Mouse (Mus musculus): ENCODE data around the gene Ccl6. TPM values are rescaled to one million over a fixed set of nuclear protein-coding genes. Genes with fewer than 3 reads are reported as not detected.
A peak's percentile ranks its signal among the peaks of the same experiment; 100 is the strongest.

The Ccl6 gene
- total and polyA plus RNA-seq, 2 experiments from 2014 or later: 5.1 TPM; not detected in 1

GRCm38 (mm10) chr11:83636742-83637235 is 43.9 kb upstream of the Ccl6 start:
- peak overlapping the region; percentile 46; the same call in 1 of the 2 replicates for H3K27ac ChIP-seq (ENCODE audit: low read depth)
- 26% methylated on average over 1 of the region's 1 CpGs for WGBS
- no peak overlapping the region for H3K4me2 ChIP-seq (ENCODE audit: low read depth, low read length)
- H3K4me1 ChIP-seq (ENCODE audit: control insufficient read depth, insufficient read depth): peaks cover 11% of the 10 kb centered on the region; the same call in 1 of the 2 replicates
- H3K4me3 ChIP-seq (ENCODE audit: low read depth, low read length): no peak overlapping the region
- peak; percentile 48 for DNase-seq (ENCODE audit: low spot score)
- H3K9me3 ChIP-seq (replicated peaks; ENCODE audit: control insufficient read depth, low read length): no peaks in the 10 kb centered on the region
- peak; percentile 46; the same call in 1 of the 2 replicates for TF ChIP-seq EP300 (IDR thresholded peaks at IDR 0.05; ENCODE audit: low read depth)
- no peak for TF ChIP-seq CTCF (IDR thresholded peaks at IDR 0.05; ENCODE audit: low read depth)
- H3K36me3 ChIP-seq (replicated peaks; ENCODE audit: control insufficient read depth, insufficient read depth, low read length): no peaks in the 10 kb centered on the region
- no peak overlapping the region for H3K9ac ChIP-seq (replicated peaks; ENCODE audit: low read depth, low read length)
- no peaks in the 10 kb centered on the region for H3K27me3 ChIP-seq (ENCODE audit: control insufficient read depth, insufficient read depth, low read length)
- ATAC-seq (ENCODE audit: insufficient read depth, low read depth): peak; percentile 70

GRCm38 (mm10) chr11:83634898-83635297 is 42.0 kb upstream of the Ccl6 start:
- Histone ChIP-seq H3K4me2 (ENCODE audit: low read depth, low read length) (no peak overlapping the region), H3K9me3 (replicated peaks; ENCODE audit: control insufficient read depth, low read length) (no peaks in the 10 kb centered on the region), H3K9ac (replicated peaks; ENCODE audit: low read depth, low read length) (no peak overlapping the region), H3K4me1 (ENCODE audit: control insufficient read depth, insufficient read depth) (peaks cover 12% of the 10 kb centered on the region; the same call in 1 of the 2 replicates), H3K36me3 (replicated peaks; ENCODE audit: control insufficient read depth, insufficient read depth, low read length) (no peaks in the 10 kb centered on the region), H3K27me3 (ENCODE audit: control insufficient read depth, insufficient read depth, low read length) (no peaks in the 10 kb centered on the region), H3K27ac (ENCODE audit: low read depth) (no peak overlapping the region), H3K4me3 (ENCODE audit: low read depth, low read length) (no peak overlapping the region)
- WGBS: 91% methylated on average over 2 of the region's 2 CpGs
- DNase-seq (ENCODE audit: low spot score): no peak
- TF ChIP-seq EP300 (IDR thresholded peaks at IDR 0.05; ENCODE audit: low read depth) (no peak), CTCF (IDR thresholded peaks at IDR 0.05; ENCODE audit: low read depth) (no peak)
- ATAC-seq (ENCODE audit: insufficient read depth, low read depth): no peak

- H3K9me3 ChIP-seq (replicated peaks; ENCODE audit: control insufficient read depth, low read length): no peaks in the 10 kb centered on the region
- H3K36me3 ChIP-seq (replicated peaks; ENCODE audit: control insufficient read depth, insufficient read depth, low read length): no peaks in the 10 kb centered on the region
- no peak overlapping the region for H3K4me2 ChIP-seq (ENCODE audit: low read depth, low read length)
- TF ChIP-seq EP300 (IDR thresholded peaks at IDR 0.05; ENCODE audit: low read depth) (no peak), CTCF (IDR thresholded peaks at IDR 0.05; ENCODE audit: low read depth) (no peak)
- H3K4me3 ChIP-seq (ENCODE audit: low read depth, low read length): no peak overlapping the region
- DNase-seq (ENCODE audit: low spot score) (no peak), ATAC-seq (ENCODE audit: insufficient read depth, low read depth) (no peak)
- peaks cover 12% of the 10 kb centered on the region; the same call in 1 of the 2 replicates for H3K4me1 ChIP-seq (ENCODE audit: control insufficient read depth, insufficient read depth)
- H3K27ac ChIP-seq (ENCODE audit: low read depth): no peak overlapping the region
- no peak overlapping the region for H3K9ac ChIP-seq (replicated peaks; ENCODE audit: low read depth, low read length)
- WGBS: 72% methylated on average over 4 of the region's 4 CpGs
- no peaks in the 10 kb centered on the region for H3K27me3 ChIP-seq (ENCODE audit: control insufficient read depth, insufficient read depth, low read length)
Measured at GRCm38 (mm10) chr11:83634425-83634824, 41.5 kb upstream of the Ccl6 start.

- no peak for ATAC-seq (ENCODE audit: insufficient read depth, low read depth)
- Histone ChIP-seq H3K27me3 (ENCODE audit: control insufficient read depth, insufficient read depth, low read length) (no peaks in the 10 kb centered on the region), H3K36me3 (replicated peaks; ENCODE audit: control insufficient read depth, insufficient read depth, low read length) (no peaks in the 10 kb centered on the region), H3K4me2 (ENCODE audit: low read depth, low read length) (no peak overlapping the region), H3K9me3 (replicated peaks; ENCODE audit: control insufficient read depth, low read length) (no peaks in the 10 kb centered on the region), H3K9ac (replicated peaks; ENCODE audit: low read depth, low read length) (no peak overlapping the region), H3K4me3 (ENCODE audit: low read depth, low read length) (no peak overlapping the region), H3K27ac (ENCODE audit: low read depth) (no peak overlapping the region), H3K4me1 (ENCODE audit: control insufficient read depth, insufficient read depth) (peaks cover 12% of the 10 kb centered on the region; the same call in 1 of the 2 replicates)
- WGBS: 55% methylated on average over 4 of the region's 4 CpGs
- TF ChIP-seq CTCF (IDR thresholded peaks at IDR 0.05; ENCODE audit: low read depth) (peak; percentile 57), EP300 (IDR thresholded peaks at IDR 0.05; ENCODE audit: low read depth) (no peak)
- no peak for DNase-seq (ENCODE audit: low spot score)
Measured at GRCm38 (mm10) chr11:83632744-83633143, 39.9 kb upstream of the Ccl6 start.

GRCm38 (mm10) chr11:83631065-83631464 is 38.2 kb upstream of the Ccl6 start:
- TF ChIP-seq CTCF (IDR thresholded peaks at IDR 0.05; ENCODE audit: low read depth) (no peak), EP300 (IDR thresholded peaks at IDR 0.05; ENCODE audit: low read depth) (no peak)
- WGBS: 44% methylated on average over 2 of the region's 2 CpGs
- Histone ChIP-seq H3K4me3 (ENCODE audit: low read depth, low read length) (no peak overlapping the region), H3K27ac (ENCODE audit: low read depth) (no peak overlapping the region), H3K9me3 (replicated peaks; ENCODE audit: control insufficient read depth, low read length) (no peaks in the 10 kb centered on the region), H3K36me3 (replicated peaks; ENCODE audit: control insufficient read depth, insufficient read depth, low read length) (no peaks in the 10 kb centered on the region), H3K9ac (replicated peaks; ENCODE audit: low read depth, low read length) (no peak overlapping the region), H3K27me3 (ENCODE audit: control insufficient read depth, insufficient read depth, low read length) (no peaks in the 10 kb centered on the region), H3K4me2 (ENCODE audit: low read depth, low read length) (no peak overlapping the region), H3K4me1 (ENCODE audit: control insufficient read depth, insufficient read depth) (0 out of 2 replicates have a peak, but pooled peaks cover 6% of the 10 kb centered on the region)
- no peak for DNase-seq (ENCODE audit: low spot score)
- no peak for ATAC-seq (ENCODE audit: insufficient read depth, low read depth)

- no peaks in the 10 kb centered on the region for H3K27me3 ChIP-seq (ENCODE audit: control insufficient read depth, insufficient read depth, low read length)
- WGBS: 94% methylated on average over 1 of the region's 1 CpGs
- H3K4me1 ChIP-seq (ENCODE audit: control insufficient read depth, insufficient read depth): 0 out of 2 replicates have a peak, but pooled peaks cover 6% of the 10 kb centered on the region
- no peak overlapping the region for H3K27ac ChIP-seq (ENCODE audit: low read depth)
- DNase-seq (ENCODE audit: low spot score): no peak
- no peaks in the 10 kb centered on the region for H3K9me3 ChIP-seq (replicated peaks; ENCODE audit: control insufficient read depth, low read length)
- ATAC-seq (ENCODE audit: insufficient read depth, low read depth): no peak
- no peak overlapping the region for H3K4me2 ChIP-seq (ENCODE audit: low read depth, low read length)
- H3K4me3 ChIP-seq (ENCODE audit: low read depth, low read length): no peak overlapping the region
- no peaks in the 10 kb centered on the region for H3K36me3 ChIP-seq (replicated peaks; ENCODE audit: control insufficient read depth, insufficient read depth, low read length)
- no peak overlapping the region for H3K9ac ChIP-seq (replicated peaks; ENCODE audit: low read depth, low read length)
- TF ChIP-seq EP300 (IDR thresholded peaks at IDR 0.05; ENCODE audit: low read depth): no peak
- no peak for TF ChIP-seq CTCF (IDR thresholded peaks at IDR 0.05; ENCODE audit: low read depth)
Measured at GRCm38 (mm10) chr11:83630630-83631029, 37.7 kb upstream of the Ccl6 start.

Data from heart, postnatal 0 days (tissue).